Mouse (Mus musculus) CD4-positive naive resting alpha-beta T cell, adult 76 days (primary cell): ENCODE data around the gene Smim4. TPM values are rescaled to one million over a fixed set of nuclear protein-coding genes. Genes with fewer than 3 reads are reported as not detected.

Experiments used
- total RNA-seq: library from RNA; stranded (reverse); gene quantifications from one replicate; pipeline ENCODE4 v1.2.4, GENCODE M21; 2023

The Smim4 gene
- 28.1 TPM for total RNA-seq

DNA sequence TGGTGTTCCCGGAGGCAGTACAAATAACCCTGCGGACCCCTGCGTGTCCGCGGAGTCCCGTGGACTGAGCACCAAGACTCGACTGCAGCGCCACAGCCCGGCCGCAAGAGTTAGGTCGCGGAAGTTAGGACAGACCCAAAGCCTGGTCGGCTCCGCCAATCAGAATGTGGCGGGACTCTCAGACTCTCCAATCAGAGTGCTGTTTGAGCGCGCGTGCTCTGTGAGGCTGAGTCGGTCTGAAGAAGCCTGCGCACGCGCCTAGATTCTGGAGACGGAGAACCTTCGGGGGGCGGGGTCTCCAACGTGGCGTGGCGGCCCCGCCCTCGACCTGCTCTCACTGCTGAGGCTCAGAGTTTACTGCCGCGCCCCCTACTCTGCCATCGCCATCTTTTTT lies at the start of gene Smim4:
Gene Smim4, minus strand, starts transcription at position 131 of the 394 bp plus-strand sequence.

GRCm38 (mm10) chr14:31168425-31168824 lies 39.7 kb upstream of the Smim4 start, which contains the start of gene Stab1:
Gene Stab1 (minus strand): TSS chr14:31168641.

DNA sequence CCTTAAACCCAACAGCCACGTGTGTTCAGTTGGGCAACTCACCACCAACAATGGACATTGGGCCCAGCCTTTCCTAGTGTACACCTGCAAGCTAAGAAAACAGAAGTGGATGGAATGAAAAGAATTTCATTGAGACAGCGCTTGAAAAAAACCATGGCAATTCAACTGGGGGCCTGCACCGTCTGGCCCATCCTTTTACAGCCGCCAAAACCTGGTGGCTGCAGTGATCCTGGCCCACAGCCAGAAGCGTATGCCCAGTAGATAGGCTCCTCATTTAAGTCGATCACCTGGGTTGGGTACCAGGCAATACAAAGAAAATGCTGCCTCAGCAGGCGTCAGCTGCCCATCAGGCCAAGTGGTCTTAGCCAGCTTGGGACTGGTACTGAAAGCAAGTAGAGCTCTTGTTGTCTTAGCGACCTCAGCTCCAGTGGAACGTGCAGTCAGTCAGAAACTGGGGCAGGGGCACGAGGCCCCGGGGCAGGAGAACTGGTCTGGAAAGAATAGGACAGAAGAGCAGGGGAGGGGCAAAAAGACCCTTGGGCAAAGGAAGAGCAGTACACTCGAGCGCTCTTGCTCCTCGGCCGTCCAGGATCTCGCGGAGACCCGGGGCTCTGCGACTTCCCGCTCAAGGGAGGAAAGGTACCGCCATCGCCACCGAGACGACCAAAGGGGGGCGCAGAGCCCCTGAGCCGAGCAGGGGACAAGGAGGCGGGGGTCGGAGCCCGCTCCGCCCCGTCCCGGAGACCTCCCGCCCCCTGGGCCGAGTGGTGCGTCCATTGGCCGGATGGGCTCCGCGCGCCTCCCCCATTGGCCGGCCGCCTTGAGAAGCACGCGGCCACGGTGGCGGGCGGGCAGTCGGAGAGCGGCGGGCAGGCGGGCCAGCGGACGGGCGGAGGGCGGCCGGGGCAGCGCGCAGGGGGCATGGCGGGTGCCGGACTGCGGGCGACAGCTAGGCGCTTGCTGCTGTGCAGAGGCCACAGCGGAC lies 1.8 kb upstream of the Smim4 start, which contains the start of gene Nt5dc2:
Gene Nt5dc2, plus strand, starts transcription at position 818 of the 985 bp plus-strand sequence.

Other genes starting within 250 kb of the Smim4 start
- gene Mustn1, start 249.8 kb downstream of the Smim4 start, total RNA-seq: 2.5 TPM
- 0.26 TPM for gene Itih4, start 242.5 kb downstream of the Smim4 start, total RNA-seq
- gene Itih3, start 205.2 kb downstream of the Smim4 start, total RNA-seq: 0.44 TPM
- gene Itih1, start 185.7 kb downstream of the Smim4 start, total RNA-seq: not detected
- gene Nek4, start 177.6 kb downstream of the Smim4 start, total RNA-seq: 3.9 TPM
- gene Glt8d1, start 127.6 kb downstream of the Smim4 start, total RNA-seq: 6.5 TPM
- 73.7 TPM for gene Spcs1, start 127.3 kb downstream of the Smim4 start, total RNA-seq
- gene Pbrm1, start 109.8 kb downstream of the Smim4 start, total RNA-seq: 80.7 TPM
- gene Gnl3, start 109.8 kb downstream of the Smim4 start, total RNA-seq: 282 TPM
- gene Nt5dc2, start 2.1 kb upstream of the Smim4 start, total RNA-seq: 0.50 TPM
- gene Stab1, start 39.7 kb upstream of the Smim4 start, total RNA-seq: 2.1 TPM
- gene Tnnc1, start 79.4 kb upstream of the Smim4 start, total RNA-seq: not detected
- gene Nisch, start 88.0 kb upstream of the Smim4 start, total RNA-seq: 414 TPM
- gene Sema3g, start 88.9 kb upstream of the Smim4 start, total RNA-seq: not detected
- gene Phf7, start 122.4 kb upstream of the Smim4 start, total RNA-seq: 12.0 TPM
- gene Bap1, start 122.5 kb upstream of the Smim4 start, total RNA-seq: 98.1 TPM
- gene Dnah1, start 194.9 kb upstream of the Smim4 start, total RNA-seq: 0.06 TPM
- gene Capn7, start 207.7 kb upstream of the Smim4 start, total RNA-seq: 54.1 TPM